Mouse (Mus musculus) gastrocnemius, adult 2 months (tissue): ENCODE data around the gene Lcmt1. TPM values are rescaled to one million over a fixed set of nuclear protein-coding genes. Genes with fewer than 3 reads are reported as not detected.
A peak's percentile ranks its signal among the peaks of the same experiment; 100 is the strongest.

ENCODE experiments used
- DNase-seq: peaks from one replicate; pipeline ENCODE4 v3.0.0; 2022
- H3K27ac ChIP-seq: fragments of 200-600 bp; 2 replicates; pipeline ENCODE4 v1.8.1; 2022; ENCODE audit warnings: mild to moderate bottlenecking
- H3K4me3 ChIP-seq: fragments of 200-600 bp; 2 replicates; pipeline ENCODE4 v1.8.1; 2022; ENCODE audit warnings: mild to moderate bottlenecking, moderate library complexity
- CTCF ChIP-seq: fragments of 200-600 bp; IDR thresholded peaks from 2 replicates; pipeline ENCODE4 v1.8.1; 2022; ENCODE audit warnings: antibody characterized with exemption, mild to moderate bottlenecking, moderate library complexity
- intact Hi-C: fragments of 180-260 bp; cut with DNase I; formaldehyde crosslinking; loops from one replicate; pipeline ENCODE4 v1.15.1; 2025
- long read RNA-seq, 2 experiments: library from polyadenylated mRNA; stranded (forward); transcript quantifications; one replicate each; pipeline ENCODE4 v2.0.0; 2021
- total RNA-seq, 2 experiments: library from RNA; stranded (reverse); gene quantifications; 2 replicates each; pipeline ENCODE4 v1.2.3; 2021

The Lcmt1 gene
- total RNA-seq: 10 to 100 TPM; 28.5 to 28.8 TPM
- long read RNA-seq, experiment 1, transcript Lcmt1-201 (11 exons, 1,369 nt): major isoform, 22 of 27 reads
- long read RNA-seq, experiment 1, partial matches to known transcripts: 1 of 27 reads
- long read RNA-seq, experiment 1, other reads (novel, unspliced or antisense): 3 of 27 reads
- long read RNA-seq, experiment 2, transcript Lcmt1-201 (11 exons, 1,369 nt): major isoform, 33 of 36 reads
- long read RNA-seq, experiment 2, partial matches to known transcripts: 0 of 36 reads
- long read RNA-seq, experiment 2, other reads (novel, unspliced or antisense): 3 of 36 reads

DNA sequence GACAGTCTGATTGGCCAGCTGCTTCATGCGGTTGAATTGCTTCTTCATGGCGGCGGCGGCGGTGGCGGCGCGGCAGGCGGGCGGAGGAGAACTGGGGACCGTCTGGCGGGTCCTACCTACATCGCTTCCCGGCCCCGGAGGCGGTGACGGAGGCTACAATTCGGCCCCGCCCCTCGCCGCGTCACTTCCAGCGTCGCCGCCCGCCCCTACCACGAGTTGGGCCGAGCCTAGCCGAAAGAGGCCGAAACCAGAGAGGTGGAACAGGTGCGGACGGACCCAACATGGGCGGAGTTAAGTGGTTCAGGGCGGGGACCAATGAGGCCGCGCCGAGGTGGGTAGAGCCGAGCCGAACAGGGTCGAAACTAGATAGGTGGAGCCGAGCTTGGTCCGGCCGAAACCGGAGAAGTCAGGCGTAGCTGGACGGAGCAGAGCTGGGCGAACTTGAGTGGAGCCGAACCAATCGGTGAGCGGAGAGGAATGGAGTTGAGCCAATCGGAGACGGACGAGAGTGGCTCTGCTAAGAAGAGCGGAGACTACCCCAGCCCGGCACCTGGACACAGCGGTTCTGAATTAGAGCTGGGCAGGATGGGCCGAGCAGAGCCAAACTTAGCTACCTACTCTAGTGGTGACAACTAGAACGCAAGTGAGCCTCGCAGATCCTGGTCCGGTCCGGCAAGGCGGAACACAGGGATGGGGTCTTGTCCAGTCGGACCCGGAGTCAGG lies at the start of gene Lcmt1, which contains the start of gene Arhgap17:
Lcmt1 (plus strand) TSS at position 26 of the 723 bp plus-strand sequence.
Arhgap17 (minus strand) TSS at position 157 of the 723 bp plus-strand sequence.
- TF ChIP-seq CTCF: peak; percentile 29; the same call in 1 of the 2 replicates
- peak within 1 kb of the TSS; percentile 94 for H3K4me3 ChIP-seq
- peak within 1 kb of the TSS; percentile 93 for H3K27ac ChIP-seq
- intact Hi-C loops: loop anchor here (2.0 to 5.0 kb wide), 2 partner anchors 27 to 38 kb away; no protein-coding TSS in a partner anchor
- peak; percentile 98 for DNase-seq

- intact Hi-C loops: no loop called here
- no peak for DNase-seq
- H3K27ac ChIP-seq: no peak overlapping the region
- H3K4me3 ChIP-seq: no peak overlapping the region
- no peak for TF ChIP-seq CTCF
These were observed 47.0 kb upstream of the Lcmt1 start for GRCm38 (mm10) chr7:123322452-123323121.

DNA sequence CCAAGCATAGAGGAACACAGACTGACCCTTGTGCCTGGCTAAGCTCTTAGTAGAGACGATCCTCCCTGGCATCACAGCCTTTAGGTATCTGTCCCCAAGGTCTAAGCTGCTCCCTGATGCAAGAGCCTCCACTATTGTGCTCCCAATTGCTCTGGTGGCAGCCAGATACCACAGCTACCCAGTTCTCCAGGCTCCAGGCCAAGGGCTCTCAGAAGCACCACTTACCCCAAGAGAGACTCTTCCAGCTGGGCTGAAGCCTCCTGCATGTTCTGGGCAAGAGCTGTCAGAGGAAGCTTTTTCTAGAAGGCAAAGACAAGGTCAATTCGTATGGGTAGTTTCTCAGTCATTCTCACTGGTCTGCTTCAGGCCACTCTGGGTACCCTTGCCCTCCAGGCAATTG lies 46.2 kb upstream of the Lcmt1 start:
- peak overlapping the region; percentile 56 for H3K27ac ChIP-seq
- DNase-seq: peak; percentile 54
- intact Hi-C loops: no loop called here
- TF ChIP-seq CTCF: no peak
- no peak overlapping the region for H3K4me3 ChIP-seq

DNA sequence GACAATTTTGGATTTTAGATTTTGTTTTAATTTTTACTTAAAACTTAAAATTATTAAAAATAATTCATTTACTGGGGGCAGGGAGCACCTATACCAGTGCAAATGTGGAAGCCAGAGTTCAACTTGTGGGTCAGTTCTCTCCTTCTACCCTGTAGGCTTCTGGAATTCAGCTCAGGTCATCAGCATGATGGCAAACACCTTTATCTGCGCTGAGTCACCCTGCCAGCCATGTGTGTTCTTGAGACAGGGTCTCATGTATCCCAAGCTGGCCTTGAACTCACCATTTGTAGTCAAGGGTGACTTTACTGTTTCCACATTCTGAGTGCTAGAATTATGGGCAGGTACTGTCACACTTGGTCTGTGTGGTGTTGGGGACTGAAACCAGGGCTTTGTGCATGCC lies 45.5 kb upstream of the Lcmt1 start:
- TF ChIP-seq CTCF: no peak
- intact Hi-C loops: no loop called here
- DNase-seq: peak; percentile 7
- Histone ChIP-seq H3K4me3 (no peak overlapping the region), H3K27ac (no peak overlapping the region)

- no peak for TF ChIP-seq CTCF
- intact Hi-C loops: no loop called here
- no peak overlapping the region for H3K27ac ChIP-seq
- H3K4me3 ChIP-seq: no peak overlapping the region
- DNase-seq: no peak
These were observed 43.5 kb upstream of the Lcmt1 start for GRCm38 (mm10) chr7:123326062-123326461.

DNA sequence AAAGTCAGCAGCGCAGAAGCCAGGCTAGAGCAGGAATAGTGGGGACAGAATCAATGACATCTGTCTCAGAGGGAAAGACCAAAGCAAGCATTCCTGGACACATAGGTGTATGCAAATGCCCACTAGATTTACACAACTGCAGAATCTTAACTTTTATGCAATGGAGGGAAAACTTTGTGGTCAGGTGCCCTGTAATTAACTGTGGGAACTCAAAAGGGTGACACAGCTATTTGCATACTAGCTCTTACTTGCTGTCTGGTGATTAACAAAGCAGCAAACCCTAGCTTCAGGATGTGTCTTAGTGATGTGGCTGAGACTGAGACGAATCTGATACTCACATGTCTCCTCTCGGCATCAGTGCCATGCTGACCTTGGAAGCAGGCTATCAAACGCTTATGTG lies 42.7 kb upstream of the Lcmt1 start:
- no peak for TF ChIP-seq CTCF

DNA sequence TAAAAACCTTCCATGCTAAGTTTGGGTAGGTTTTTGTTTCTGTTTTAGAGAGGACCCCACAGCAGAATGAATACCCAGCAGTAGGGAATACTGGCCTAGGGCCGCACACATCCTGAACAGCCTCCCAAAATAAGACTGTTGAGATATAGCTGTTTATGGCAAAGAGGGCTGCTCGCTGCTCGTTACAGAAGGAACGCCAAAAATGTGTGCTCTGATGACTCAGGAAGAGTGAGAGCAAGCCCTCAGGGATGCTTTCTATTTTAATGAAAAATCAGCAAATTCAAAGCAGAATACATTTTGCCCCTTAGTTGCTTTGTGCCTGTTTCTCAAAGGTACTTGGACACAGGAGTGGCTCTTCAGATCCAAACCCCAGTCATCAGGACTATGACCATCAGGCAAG lies 41.7 kb upstream of the Lcmt1 start:
- H3K27ac ChIP-seq: peak overlapping the region; percentile 35; the same call in 1 of the 2 replicates
- TF ChIP-seq CTCF: no peak
- DNase-seq: peak; percentile 12
- intact Hi-C loops: no loop called here
- H3K4me3 ChIP-seq: no peak overlapping the region

More for the DNA sequence above, 42.7 kb upstream of the Lcmt1 start:
- intact Hi-C loops: no loop called here
- H3K4me3 ChIP-seq: no peak overlapping the region
- peak; percentile 2 for DNase-seq
- H3K27ac ChIP-seq: no peak overlapping the region; the same call in 1 of the 2 replicates

DNA sequence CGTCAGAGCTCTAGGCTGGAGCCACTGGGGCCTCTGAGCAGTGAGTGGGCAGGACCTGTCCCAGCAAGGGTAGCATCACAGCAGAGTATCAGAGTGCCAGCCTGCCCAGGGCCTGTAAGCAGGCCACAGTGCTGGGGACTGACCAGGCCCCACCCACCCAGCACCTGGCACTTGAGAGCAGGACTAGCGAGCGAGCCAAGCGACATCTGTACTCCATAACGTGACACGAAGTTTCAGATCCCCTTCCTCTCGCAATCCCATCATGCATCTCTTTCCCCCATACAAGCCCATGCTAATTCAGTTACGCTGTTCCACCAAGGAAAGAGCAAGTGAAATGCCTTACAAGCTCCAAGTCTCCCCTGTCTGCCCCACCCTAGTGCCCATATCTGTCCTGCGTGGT lies 39.1 kb upstream of the Lcmt1 start:
- intact Hi-C loops: loop anchor here (5.0 kb wide), 1 partner anchor 37 kb away; the partner anchor contains the start of genes Arhgap17 and Lcmt1
- peak; percentile 46 for DNase-seq
- no peak for TF ChIP-seq CTCF
- Histone ChIP-seq H3K27ac (peak overlapping the region; percentile 44; the same call in 1 of the 2 replicates), H3K4me3 (no peak overlapping the region)

DNA sequence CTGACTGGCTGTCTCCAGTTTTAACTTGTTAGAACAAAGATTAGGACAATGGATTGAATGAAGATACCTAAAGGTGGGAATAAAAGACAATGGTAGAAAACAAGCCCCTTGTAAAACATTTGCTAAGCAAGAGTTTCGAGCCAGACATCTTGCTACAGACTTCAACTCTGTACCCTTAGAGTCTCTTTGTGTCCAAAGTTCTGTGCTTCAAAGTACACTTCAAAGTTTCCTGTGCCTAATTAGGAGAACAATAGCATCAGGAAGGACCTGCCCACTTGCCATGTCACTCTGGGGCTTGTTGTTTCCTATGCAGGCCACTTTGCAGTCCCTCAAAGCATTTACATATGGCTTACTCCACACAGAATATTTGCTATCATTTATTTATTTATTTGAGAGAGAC lies 33.3 kb upstream of the Lcmt1 start:
- peak overlapping the region; percentile 30 for H3K4me3 ChIP-seq
- no peak for DNase-seq
- H3K27ac ChIP-seq: peak overlapping the region; percentile 86
- intact Hi-C loops: no loop called here
- TF ChIP-seq CTCF: no peak

GRCm38 (mm10) chr7:123338351-123338750 lies 31.2 kb upstream of the Lcmt1 start:
- H3K27ac ChIP-seq: peak overlapping the region; percentile 86
- no peak for TF ChIP-seq CTCF
- intact Hi-C loops: no loop called here
- no peak overlapping the region; the same call in 1 of the 2 replicates for H3K4me3 ChIP-seq
- no peak for DNase-seq

- intact Hi-C loops: loop anchor here (2.0 kb wide), 1 partner anchor 27 kb away; the partner anchor contains the start of genes Arhgap17 and Lcmt1
- DNase-seq: peak; percentile 76
- no peak for TF ChIP-seq CTCF
- Histone ChIP-seq H3K27ac (peak overlapping the region; percentile 85), H3K4me3 (peak overlapping the region; percentile 9)
These were observed 27.7 kb upstream of the Lcmt1 start for GRCm38 (mm10) chr7:123341896-123342295.

DNA sequence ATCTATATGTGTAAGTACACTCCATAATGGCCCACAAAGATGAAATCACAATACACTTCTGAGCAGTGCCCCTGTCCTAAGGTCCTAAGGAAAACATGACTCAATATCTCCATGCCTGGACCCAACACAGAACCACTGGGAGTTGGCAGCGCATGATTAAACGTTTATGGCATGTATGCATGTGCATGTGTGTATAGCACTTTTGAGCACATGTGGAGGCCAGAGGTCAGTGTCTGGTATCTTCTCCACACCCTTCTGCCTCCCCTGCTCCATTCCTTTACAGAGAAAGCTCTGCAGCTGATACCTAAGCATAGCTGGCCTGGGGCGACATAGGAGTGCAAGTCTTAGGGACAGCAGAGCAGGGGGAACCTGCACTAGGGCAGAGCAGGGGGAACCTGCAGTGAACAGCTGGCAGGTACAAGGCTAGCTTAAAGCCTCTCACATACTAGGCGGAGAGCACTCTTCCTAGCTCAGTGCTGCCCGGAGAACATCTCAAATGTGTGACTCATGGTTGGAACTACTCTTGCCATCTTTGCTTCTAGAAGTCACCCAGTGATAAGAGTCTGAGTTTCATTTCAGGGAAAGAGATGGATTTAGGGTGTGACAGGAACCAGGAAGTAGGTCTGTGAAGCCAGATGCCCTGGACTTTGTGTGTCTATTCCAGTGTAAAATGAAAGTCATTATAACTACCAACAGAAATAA lies 25.4 kb upstream of the Lcmt1 start:
- no peak for DNase-seq
- no peak overlapping the region for H3K4me3 ChIP-seq
- no peak for TF ChIP-seq CTCF
- H3K27ac ChIP-seq: peak overlapping the region; percentile 32
- intact Hi-C loops: no loop called here
